Mouse (Mus musculus) embryo, embryonic 11 days (tissue): ENCODE results near the gene Sst.

ENCODE experiments used
- DNase-seq: peaks from one replicate; pipeline ENCODE4 v3.0.0-alpha.2; 2015

Gene Sst

DNA sequence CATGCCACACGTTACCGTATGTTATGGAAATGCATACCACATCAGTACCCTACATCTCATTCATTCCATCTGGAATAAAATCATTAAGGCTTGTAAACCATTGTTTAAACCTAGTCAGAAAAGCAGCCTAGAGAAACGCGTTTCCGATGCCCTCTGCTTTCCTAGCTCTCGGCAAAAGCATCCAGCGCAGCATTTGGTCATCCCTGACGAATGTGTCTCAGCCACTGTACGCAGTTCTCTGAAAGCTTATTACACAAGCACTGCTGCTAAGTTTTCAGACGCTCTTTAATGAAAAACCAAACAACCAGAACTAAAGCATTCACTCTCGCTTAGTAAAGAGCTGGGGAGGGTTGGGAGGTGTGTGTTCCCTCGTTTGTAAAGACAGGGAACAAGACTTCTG, 5.7 kb downstream of the Sst start:
- no peak for DNase-seq

DNA sequence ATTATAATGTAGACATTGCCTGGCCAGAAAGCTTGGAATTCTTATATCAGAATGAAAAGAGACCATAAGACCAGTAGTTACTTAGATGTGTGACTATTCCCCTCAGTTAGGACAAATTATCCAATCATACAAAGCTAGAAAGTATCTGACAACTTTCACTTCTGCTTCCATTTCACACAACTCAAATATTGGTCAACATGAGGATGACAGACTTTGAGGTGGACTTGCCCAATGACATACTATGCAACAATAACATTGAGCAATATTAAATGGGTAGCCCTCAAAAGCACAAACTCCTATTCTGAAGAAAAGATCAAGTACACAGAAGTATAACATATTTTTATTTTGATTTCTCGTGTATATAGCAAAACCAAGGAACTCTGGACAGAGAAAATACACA, 35.5 kb downstream of the Sst start:
- no peak for DNase-seq

DNA sequence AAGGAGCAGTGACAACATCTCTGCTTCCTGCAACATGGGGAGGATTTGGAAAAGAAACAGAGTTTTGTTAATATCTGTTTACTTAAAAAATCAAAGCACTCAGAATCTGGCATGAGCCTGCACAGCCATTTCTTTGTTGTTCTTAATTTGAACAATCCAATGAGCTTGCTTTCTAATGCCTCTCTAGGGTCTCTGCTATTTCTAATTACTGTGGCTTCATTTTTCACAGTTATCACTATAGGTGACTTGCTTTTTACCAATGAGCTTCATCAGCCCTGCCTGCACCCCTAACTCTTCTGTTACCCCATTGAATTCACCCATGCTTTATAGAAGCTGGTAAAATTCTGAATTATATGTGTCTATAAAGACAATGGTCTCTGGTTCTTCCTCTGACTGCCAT, 41.0 kb downstream of the Sst start:
- DNase-seq = no peak

DNA sequence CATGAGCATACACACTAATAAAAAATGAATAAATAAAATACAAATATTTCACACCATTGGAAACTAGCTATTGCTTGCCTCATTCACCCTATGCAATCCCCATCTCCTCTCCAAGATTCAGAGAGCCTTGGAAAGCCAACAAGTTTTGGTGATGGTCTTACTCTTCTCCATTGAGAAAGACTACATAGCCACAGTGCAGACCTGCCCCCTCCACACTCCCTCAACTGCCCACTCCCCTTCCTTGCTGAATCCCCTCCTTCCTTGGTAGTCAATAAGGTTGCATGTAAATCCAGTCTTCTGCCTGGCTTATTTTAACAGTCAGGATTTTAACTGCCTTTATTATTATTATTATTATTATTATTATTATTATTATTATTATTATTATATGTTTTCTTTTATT, 41.6 kb downstream of the Sst start:
- DNase-seq = no peak

DNA sequence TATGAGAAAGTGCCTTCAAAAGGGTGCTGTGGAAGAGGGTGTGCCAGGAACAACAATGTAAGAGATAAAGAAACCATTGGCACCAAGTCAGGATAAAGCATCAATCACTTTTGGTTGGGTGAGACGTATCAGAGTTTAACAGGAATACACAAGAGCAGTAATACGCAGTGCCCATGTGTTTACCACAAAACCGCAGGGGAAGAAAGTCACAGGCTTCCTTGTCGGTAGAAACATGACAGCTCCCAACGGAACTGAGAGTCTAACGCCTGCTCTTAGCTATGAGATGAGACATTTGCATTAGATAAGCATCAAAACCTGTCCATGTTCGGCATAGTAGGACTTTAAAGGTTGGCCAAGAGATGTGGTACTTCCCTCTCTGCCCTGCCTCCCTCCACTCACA, 46.1 kb downstream of the Sst start:
- DNase-seq = no peak

- DNase-seq = no peak
These were observed 48.1 kb downstream of the Sst start for GRCm38 (mm10) chr16:23842609-23843008.
